Mouse (Mus musculus) left cerebral cortex, adult 8-10 months (tissue): Measurements from ENCODE around the gene Rgmb. TPM values are rescaled to one million over a fixed set of nuclear protein-coding genes. Genes with fewer than 3 reads are reported as not detected.

Experiments
- DNase-seq, 2 experiments: peaks; one replicate each; pipeline ENCODE4 v3.0.0; 2022; ENCODE audit warnings: low spot score in 2 of 2
- total RNA-seq, 4 experiments: library from RNA; stranded (reverse); gene quantifications; 2 replicates each; pipeline ENCODE4 v1.2.4; 2022

The Rgmb gene
- total RNA-seq, 4 experiments from 2014 or later = 52.7 to 71.1 (median 66.7) TPM

DNA sequence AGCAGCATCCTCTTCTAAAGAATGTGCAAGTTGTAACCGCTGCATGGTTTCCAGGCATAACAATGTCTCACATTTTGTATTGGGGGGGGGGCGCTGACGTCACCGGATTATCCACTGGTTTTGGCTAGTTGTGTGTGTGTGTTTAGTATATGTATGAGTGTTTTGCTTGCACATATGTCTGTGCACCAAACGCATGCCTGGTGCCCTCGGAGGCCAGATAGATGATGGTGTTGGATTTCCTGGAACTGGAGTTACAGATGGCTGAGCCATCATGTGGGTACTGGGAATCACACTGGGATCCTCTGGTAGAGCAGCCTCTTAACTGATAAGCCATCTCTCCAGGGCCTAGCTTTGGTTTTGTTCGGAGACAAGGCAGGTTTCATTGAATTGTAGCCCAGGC is 8.5 kb downstream of the Rgmb start:
- no peak for DNase-seq

DNA sequence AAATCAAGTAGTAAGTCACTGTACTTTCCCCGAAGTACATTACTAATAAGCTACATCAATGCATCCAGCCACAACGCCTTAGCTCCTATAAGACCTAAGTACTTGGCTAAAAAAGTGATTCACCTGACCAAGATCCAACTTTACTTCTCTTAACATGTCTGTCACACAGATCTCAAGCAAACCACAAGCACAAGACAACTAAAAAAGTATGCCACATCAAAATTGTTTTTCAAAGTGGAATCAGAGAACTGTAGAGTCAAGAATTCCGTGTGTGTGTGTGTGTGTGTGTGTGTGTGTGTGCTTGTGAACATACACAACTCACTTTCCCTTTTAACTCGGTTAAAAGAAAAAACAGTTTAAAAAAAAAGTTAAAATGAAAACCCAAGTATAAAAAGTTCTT is 9.1 kb downstream of the Rgmb start:
- DNase-seq = no peak

GRCm38 (mm10) chr17:15820761-15821160 is 10.1 kb downstream of the Rgmb start:
- DNase-seq = no peak

GRCm38 (mm10) chr17:15820146-15820545 is 10.7 kb downstream of the Rgmb start:
- no peak for DNase-seq

- DNase-seq = no peak
Measured at GRCm38 (mm10) chr17:15818372-15818771, 12.5 kb downstream of the Rgmb start.

DNA sequence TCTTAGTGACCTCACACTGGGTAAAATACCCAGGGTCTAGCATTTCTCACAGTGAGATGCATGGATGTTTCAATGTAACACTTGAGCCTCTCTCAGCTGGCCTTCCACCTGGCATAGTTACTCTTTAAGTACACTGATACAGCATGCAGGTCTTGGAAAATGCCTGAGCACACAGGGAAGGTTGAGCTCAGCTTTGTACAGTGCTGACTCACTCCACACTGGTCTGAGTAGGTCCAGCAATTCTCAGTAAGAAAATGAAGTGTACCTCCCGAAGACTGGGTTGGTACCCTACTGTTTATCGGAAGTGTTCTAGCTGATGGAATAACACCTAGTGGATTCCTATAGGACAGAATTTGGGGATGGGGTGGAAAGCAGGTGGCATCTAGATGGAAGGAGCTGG is 13.2 kb downstream of the Rgmb start:
- no peak for DNase-seq

- no peak for DNase-seq
Measured at GRCm38 (mm10) chr17:15817096-15817450, 13.8 kb downstream of the Rgmb start.

DNA sequence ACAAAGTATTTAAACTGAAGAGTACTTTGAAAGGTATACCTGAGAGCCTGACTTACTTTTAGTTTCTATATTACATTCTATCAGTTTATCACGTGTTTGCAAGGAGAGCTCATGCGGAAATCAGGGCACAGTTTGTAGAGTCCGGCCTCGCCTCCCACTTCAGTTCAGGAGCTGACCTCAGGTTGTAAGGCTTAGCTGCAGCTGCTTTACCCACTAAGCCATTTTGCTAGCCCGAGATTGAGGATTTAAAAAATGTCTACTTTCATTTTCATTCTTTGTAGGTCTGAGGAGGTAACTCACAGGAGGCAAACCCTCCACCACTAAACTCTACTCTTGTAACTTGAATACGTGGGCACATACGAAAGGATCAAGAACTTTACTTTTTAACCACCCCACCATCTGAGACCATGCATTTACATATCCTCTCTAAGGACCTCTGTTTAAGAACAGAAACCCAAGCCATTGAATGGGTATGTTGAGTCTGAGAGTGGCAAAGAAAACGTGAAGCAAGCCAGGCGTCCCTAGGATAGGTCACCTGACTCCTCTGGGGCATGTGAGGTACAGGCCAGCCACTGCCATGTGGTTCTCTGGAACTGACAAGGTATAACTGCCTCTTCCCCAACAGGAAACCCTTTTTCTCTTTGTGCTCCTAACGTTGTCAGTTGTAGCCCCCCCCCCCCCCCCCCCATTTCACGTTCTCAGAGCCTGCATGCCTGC is 14.3 kb downstream of the Rgmb start:
- no peak for DNase-seq

DNA sequence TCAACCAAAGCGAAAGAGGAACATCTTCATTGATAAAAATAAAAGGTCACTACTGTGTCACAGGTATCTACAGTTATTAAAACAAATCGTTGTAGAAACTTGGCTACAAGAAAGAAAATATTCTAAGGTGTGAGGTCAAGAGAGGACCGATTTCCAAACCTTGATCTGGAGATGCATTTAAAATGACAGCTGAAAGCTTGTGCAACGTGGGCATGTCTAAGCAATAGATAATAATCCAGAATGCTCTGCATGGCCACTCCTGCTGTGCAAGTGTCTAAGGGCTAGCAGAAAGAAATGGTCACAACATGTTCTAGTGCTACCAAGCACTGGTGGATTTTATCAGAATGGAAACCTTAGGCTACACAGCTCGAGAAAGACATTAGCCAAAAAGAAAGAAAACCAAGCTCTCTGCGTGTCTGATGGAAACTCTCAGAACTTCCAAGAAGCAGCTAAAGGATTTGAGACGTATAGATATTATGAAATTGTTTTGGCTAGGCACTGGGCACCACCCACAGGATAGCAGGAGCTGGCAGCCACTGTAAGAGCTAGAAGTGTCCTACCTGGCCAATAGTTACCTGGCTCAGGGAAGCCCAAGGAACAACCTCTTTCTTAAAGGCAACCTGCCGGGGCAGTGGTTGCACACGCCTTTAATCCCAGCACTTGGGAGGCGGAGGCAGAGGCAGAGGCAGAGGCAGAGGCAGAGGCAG is 15.4 kb downstream of the Rgmb start:
- DNase-seq = no peak

- DNase-seq = no peak
Measured at GRCm38 (mm10) chr17:15813658-15814212, 17.1 kb downstream of the Rgmb start.

DNA sequence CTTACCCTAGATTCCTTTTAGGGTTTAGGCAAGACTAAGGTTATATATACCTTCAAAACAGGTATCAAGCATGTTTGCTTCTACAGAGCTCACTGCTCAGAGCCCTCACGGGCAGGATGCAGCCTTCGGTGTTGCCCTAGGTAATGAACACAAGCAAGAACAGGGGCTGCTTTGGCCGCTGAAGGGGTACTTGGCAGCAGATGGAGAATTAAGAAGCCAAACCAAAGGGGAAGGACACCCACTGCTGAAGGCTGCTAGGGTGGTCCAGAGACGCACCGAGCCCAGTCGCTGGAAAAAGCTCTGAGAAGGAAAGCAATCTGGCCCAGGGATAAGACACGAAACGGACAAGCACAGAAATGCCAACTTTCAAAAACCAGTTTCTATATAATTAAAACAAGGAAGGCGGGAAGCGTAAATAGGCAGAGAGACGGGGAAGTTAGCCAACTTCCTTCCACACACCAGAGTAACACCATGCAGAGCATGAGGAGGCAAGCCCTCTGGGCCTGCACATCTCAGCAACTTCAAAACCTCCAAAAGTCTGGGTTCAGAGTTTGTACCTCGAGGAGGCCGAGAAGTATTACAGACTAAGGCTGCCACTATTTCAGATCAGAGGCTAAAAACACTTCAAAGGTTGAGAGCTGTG is 18.6 kb downstream of the Rgmb start:
- DNase-seq = no peak

DNA sequence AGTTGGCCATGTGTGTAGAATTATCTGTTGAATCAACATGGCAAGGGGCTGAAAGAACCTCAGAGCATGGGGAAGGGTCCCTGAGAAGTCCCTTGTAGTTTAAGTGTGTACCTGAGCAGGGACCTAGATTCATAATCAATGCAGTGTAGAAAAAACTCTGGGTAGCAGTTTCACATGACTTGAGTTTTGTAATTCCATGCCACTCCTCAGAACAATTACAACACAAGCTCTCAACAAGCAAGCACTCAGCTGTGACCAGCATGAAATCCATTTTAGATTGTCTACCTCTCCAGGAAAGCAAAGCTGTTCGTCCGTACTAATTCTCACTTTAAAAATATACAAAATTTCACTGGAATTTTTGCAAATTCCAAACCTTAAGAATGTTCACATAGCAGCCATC is 20.9 kb downstream of the Rgmb start:
- no peak for DNase-seq

DNA sequence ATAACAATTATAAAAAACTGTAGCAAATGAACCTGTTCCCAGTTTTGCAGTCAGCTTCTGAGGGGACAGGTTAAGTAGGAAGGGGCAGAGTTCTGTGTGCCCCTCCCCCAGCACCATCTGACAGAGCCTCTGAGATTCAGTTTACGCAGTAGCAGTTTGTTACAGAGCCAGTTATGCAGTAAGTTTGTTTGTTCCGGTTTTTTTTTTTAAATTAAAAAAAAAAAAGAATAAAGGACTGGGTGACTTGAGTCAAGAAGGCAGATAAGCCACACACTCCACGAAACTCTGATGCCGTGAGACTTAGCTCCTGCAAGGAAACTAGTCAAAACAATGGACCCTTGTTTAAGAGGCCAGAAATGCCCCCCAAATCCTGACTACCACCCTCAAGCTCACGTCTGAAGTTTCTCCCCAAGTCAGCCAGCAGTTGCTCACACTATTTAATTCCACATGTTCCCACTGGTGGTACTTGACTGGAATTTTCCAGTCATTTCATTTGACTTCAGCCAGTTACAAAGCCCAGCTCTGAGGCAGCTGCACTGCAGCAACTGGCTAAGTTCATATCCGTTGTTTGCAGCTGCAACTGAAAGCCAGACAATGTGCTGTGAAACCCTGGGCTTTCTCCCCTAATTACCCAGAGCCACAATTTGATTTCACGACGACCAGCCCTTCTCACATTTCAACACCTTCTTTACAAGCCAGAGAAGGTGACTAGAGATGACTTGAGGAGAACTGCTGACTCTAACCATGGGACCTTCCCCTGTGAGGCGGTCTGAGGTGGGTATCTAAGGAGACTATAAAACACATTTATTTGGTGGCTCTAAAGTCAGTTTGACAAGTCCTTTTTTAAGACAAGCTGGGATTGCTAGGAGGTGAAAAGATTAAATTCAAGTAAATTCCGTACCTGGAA is 22.1 kb downstream of the Rgmb start:
- DNase-seq = no peak

DNA sequence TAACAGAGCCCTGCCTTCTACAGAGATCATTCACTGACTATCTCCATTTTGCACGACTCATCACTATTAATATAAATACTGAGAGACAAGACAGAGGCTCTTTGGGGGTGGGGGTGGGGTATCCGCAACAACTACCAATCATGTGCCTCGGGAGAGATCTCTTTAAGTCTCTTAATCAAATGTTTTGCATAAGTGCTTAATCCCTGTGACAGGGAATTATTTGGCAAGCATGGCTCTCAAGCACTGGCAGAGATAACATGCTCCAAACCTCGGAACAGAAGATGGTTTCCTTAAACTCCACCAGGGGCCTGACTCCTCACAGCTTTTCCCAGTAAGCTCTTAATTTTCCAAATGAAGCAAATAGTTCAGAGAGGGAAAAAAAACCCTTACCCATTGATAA is 22.8 kb downstream of the Rgmb start:
- DNase-seq = no peak

DNA sequence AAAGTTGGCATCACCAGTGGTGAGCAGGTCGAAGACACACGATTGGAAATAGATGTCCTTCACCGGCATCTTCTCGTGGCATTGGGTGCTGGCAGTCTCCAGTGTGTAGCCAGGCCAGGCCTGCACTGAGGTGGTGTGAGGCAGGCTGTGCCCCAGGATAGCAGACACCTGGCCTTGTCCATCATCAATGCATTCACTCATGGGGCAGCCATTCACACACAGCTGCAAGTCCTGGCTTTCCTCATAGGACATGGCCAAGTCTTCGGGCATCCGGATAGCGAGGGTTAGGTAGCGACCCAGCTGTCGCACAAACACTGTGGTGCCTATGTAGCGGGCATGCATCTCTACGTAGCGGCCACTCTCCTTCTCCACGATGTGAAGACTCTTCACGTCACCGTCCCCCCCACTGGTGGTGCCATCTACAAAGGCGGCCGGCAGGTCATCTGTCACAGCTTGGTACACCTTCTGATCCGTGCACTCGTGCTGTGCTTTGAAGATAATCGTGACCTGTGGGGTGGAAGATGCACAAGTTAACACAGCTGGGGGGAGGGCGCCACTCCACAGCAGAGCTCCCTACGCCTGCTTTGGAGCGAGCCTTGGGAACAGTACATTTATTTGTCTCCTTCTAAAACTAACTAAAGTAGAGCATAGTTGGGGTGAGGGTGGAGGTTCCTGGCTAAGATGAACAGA is 23.4 kb downstream of the Rgmb start:
- no peak for DNase-seq

DNA sequence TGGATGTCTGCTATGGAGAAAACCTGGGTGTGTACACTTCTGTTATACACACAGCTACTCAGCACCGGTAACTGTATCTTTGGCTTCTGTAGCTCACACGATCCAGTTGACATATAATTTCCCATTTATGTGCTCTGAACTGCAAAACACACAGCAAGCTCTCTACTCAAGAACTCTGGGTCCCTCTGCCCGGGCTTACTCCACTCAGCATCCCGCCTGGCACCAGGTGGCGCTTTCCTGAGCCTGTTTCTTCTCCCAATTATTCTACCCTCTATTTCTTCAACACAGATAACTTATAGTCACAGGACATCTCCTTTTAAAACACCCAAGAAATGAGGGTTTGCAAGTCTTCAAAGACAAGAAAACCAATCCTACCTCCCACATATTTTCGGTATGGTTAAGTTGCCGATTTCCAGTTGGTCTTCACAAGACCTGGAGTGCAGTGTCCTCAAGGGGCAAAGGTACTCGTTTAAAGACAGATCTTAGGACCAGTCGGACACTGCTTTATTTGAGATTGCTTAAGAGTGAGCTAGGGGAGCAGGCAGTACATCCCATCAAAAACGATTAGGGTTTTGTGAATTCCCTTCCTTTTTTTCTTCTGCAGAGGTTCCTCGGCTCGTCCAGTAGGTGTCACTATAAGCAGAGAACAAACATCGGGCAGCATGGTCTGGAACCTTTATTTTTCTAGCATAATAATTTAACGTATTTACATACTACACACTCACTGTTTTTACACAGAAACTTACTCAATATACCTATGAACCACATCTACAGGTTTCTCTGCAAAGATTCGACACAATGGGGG is 26.6 kb downstream of the Rgmb start:
- no peak for DNase-seq

DNA sequence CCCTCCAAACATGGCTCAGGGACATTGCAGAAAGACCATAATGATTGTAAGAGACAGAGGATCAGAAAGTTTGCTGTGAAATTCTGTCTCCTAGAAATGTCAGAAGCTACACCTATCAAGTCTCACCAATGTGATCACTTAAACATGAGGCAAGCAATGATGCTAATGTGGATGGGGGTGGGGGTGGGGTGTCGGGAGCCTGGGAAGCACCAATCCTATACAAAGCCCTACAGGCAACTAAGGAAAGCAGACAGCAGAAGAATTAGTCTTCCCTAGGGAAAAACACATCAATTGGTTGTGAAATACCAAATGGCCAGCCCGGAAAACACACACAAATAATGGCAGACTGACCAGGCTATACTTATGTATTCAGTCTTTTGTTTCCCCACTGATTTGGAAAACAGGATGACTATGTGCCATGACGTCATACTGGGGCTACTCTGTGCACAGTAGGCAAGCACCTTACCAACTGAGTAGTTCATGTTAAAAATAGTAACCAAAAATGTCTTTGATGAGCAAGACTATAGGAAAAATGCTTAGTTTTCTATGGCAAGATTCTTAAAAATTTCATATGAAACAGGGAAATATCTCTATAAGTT is 31.5 kb downstream of the Rgmb start:
- DNase-seq = no peak

DNA sequence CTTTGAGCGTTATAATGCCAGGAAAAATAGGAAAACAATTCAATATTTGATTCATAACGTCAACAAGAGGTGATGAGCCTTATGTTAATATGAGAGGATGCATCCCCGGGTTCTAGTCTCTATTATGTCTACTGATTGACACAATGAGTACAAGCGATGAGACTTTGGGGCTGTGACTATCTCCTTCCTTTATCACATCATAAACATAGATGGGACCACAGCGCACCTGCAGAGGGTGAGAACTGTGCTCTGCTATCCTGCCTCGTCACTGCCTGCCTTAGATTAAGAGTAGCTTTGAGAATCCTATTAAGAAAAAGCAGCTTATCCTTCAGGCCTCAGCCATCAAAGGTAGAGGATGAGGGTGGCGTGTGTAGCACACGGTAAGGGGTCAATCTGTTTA is 40.1 kb downstream of the Rgmb start:
- DNase-seq = no peak

DNA sequence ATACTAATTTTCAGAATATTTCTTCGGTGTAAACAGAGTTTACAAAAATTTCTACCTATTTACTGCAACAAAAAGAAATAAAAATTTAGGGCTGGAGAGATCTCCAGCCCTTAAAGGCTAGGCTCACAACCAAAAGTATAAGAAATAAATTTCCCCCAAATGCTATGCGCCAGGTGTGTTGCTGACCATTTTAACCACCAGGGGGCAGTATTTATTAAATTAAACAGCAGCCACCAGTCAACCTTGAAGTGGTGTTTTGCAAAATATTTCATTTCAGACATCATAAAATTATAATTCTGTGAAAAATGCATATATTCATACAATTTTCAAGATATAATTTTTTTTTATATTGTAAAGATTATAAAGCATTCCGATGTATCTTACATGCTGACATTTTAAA is 43.8 kb downstream of the Rgmb start:
- no peak for DNase-seq

GRCm38 (mm10) chr17:15777979-15778378 is 52.9 kb downstream of the Rgmb start:
- DNase-seq = no peak
